Mouse (Mus musculus) liver, embryonic 11.5 days (tissue): ENCODE data around the gene Sarm1. TPM values are rescaled to one million over a fixed set of nuclear protein-coding genes. Genes with fewer than 3 reads are reported as not detected.

ENCODE experiments used
- ATAC-seq: fragments of 200-750 bp; cut with Nextera tagmentation; replicated peaks from 2 replicates; pipeline ENCODE4 v1.8.0; 2017; ENCODE audit warnings: moderate number of reproducible peaks, mild to moderate bottlenecking, moderate TSS enrichment, moderate library complexity; ENCODE audit not compliant: low FRiP score
- DNase-seq: peaks from one replicate; pipeline ENCODE4 v3.0.0-alpha.2; 2017; ENCODE audit warnings: low spot score
- H3K27ac ChIP-seq: fragments of 300-500 bp; sonication (generic); 2 replicates; pipeline ENCODE4 v1.5.1; 2014; ENCODE audit warnings: mild to moderate bottlenecking, low read depth, low read length, control low read depth
- H3K27me3 ChIP-seq: fragments of 300-500 bp; sonication (generic); replicated peaks from 2 replicates; pipeline ENCODE4 v1.6.1; 2014; ENCODE audit warnings: low read length, mixed read lengths; ENCODE audit not compliant: control insufficient read depth, insufficient read depth
- H3K36me3 ChIP-seq: fragments of 300-500 bp; sonication (generic); 2 replicates; pipeline ENCODE4 v1.6.1; 2014; ENCODE audit warnings: mild to moderate bottlenecking, low read length, moderate library complexity, mixed read lengths; ENCODE audit not compliant: control insufficient read depth, insufficient read depth
- H3K4me1 ChIP-seq: fragments of 300-500 bp; sonication (generic); replicated peaks from 2 replicates; pipeline ENCODE4 v1.6.1; 2014; ENCODE audit warnings: low read length, mixed read lengths; ENCODE audit not compliant: control insufficient read depth, insufficient read depth
- H3K4me2 ChIP-seq: fragments of 300-500 bp; sonication (generic); 2 replicates; pipeline ENCODE4 v1.6.1; 2014; ENCODE audit warnings: mild to moderate bottlenecking, control low read depth, moderate library complexity
- H3K4me3 ChIP-seq: fragments of 300-500 bp; sonication (generic); 2 replicates; pipeline ENCODE4 v1.5.1; 2014; ENCODE audit warnings: low read depth, low read length, control low read depth
- H3K9ac ChIP-seq: fragments of 300-500 bp; sonication (generic); 2 replicates; pipeline ENCODE4 v1.6.1; 2014; ENCODE audit warnings: low read depth, low read length, control low read depth
- H3K9me3 ChIP-seq: fragments of 300-500 bp; sonication (generic); 2 replicates; pipeline ENCODE4 v1.6.1; 2016; ENCODE audit warnings: low read length, inconsistent platforms, mixed read lengths; ENCODE audit not compliant: control insufficient read depth
- WGBS: fragments of 180-500 bp; shearing (Covaris S2); extraction: QIAGEN DNeasy Blood & Tissue Kit; methylation state at CpG from one replicate; pipeline ENCODE4 v1.1.7; 2014; 5-methylcytosine and 5-hydroxymethylcytosine counted together
- polyA plus RNA-seq: library from polyadenylated mRNA; unstranded; fragments of >200 nt; fragmentation: Nextera tagmentation; extraction: Ambion mirVana; gene quantifications from 2 replicates; pipeline ENCODE4 v1.2.1, GENCODE M21; 2014

Sarm1 gene
- polyA plus RNA-seq, 1 experiment from 2014 or later, result 0.71 TPM

DNA sequence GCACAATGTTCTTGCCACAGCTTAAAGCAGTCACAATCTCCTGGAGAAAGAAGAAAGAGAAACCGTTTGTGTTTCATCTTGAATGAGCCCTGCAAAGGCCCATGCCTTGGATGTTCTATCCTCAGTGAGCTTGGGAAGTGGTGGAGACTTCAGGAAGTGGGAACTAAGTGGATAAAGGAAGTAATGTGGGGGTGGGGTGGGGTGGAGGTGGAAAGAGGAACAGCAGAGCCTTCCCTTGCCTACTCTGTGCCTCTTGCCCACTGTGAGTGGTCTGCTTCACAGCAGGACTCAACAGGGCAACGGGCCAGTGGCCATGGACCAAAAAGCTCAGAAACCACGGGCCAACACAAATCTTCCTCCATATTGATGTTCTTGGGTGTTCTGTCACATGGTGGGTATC, 22.3 kb downstream of the Sarm1 start:
- Histone ChIP-seq H3K27me3 (no peaks in the 10 kb centered on the region), H3K4me3 (no peak overlapping the region), H3K9ac (no peak overlapping the region), H3K4me2 (no peak overlapping the region), H3K9me3 (no peaks in the 10 kb centered on the region), H3K4me1 (no peaks in the 10 kb centered on the region), H3K27ac (no peak overlapping the region), H3K36me3 (no peaks in the 10 kb centered on the region)
- ATAC-seq (no peak), DNase-seq (no peak)
- WGBS, result 57% methylated on average over 3 of the region's 3 CpGs

DNA sequence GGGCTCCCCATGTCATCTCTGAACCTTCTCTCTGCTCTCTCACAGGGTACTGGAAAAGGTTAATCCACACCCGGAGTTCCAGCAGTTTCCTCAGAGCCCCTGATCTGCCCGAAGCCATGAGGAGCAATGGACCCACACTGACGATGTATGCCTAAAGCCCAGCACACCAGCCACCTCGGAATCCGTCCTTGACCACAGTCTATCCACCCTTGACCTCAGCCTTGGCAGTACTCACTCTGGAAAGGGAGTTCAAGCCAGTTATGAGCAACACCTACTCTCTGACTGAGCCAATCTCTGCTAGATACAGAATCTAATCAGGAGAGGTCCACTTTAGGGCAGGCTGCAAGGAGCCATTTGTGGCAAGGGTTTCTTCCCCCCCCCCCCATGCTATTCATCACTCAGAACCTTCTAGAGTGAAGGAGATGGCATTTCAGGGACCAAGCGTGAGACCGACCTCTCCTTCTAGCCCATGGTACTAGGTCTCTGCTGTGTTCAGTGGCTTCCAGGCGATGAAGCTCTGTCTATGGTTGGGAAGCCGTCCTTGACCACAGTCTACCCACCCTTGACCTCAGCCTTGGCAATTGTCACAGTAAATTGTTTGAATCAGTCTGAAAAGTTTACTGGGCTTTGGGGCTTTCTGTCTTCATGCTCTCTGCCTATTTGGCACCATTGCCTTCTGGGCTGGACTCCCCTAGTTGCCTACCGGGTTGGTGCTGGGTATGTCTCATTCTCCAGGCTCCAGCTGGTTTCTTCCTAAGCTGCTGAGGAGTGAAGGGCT, 26.0 kb downstream of the Sarm1 start:
- H3K36me3 ChIP-seq, result no peaks in the 10 kb centered on the region
- H3K4me3 ChIP-seq, result no peak overlapping the region
- no peak for ATAC-seq

DNA sequence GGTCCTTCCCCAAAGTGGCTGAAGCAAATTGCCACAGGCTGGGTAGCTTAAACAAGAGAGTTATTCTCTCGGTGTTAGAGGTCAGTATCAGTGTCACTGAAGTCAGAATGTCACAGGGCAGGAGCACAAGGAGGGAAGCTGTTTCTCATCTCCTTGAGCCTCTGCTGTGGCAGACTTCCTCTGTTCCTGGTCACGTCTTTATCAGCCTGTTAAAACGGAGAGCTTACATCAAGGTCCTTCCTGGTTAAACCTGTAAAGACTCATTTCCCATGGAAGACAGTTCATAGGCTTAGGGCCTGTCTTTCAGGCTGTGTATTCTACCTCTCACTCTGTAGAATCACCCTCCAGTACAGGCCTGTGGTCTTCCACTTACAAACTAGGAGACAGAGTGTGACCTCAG, 29.6 kb downstream of the Sarm1 start:
- H3K9ac ChIP-seq, result no peak overlapping the region
- no peaks in the 10 kb centered on the region for H3K27me3 ChIP-seq
- H3K27ac ChIP-seq, result no peak overlapping the region
- no peak overlapping the region for H3K4me3 ChIP-seq
- peaks cover 24% of the 10 kb centered on the region for H3K4me1 ChIP-seq
- WGBS, result 30% methylated on average over 3 of the region's 3 CpGs
- no peaks in the 10 kb centered on the region for H3K9me3 ChIP-seq
- ATAC-seq (no peak), DNase-seq (no peak)
- no peak overlapping the region for H3K4me2 ChIP-seq
- no peaks in the 10 kb centered on the region for H3K36me3 ChIP-seq

More for the DNA sequence above, 26.0 kb downstream of the Sarm1 start:
- H3K27ac ChIP-seq, result no peak overlapping the region
- no peaks in the 10 kb centered on the region for H3K9me3 ChIP-seq
- H3K9ac ChIP-seq, result no peak overlapping the region
- no peaks in the 10 kb centered on the region for H3K27me3 ChIP-seq
- H3K4me1 ChIP-seq, result peaks cover under 1% of the 10 kb centered on the region; the same call in 1 of the 2 replicates
- H3K4me2 ChIP-seq, result no peak overlapping the region
- 83% methylated on average over 10 of the region's 10 CpGs for WGBS
- no peak for DNase-seq

DNA sequence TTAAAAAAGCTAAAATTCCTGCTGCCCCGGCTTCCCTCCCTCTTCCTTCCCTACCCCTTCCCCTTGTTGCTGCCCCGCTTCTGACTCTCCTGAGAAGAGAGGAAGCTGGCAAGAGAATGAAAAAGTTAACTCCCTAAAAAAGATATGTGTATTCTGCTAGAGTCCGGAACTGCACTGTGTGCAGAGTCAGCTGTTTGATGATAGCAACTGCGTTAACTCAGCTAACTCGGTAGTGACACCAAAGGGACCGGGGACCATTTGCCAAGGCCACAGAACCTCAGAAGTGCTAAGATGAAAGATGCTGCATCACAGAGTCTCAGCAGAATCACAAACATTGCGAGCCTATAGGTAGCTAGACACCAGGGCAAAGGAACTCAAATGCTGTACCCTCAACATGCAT, 30.0 kb downstream of the Sarm1 start:
- no peak overlapping the region for H3K27ac ChIP-seq
- 67% methylated on average over 7 of the region's 7 CpGs for WGBS
- H3K36me3 ChIP-seq, result no peaks in the 10 kb centered on the region
- no peak overlapping the region for H3K4me3 ChIP-seq
- no peak overlapping the region for H3K9ac ChIP-seq
- H3K9me3 ChIP-seq, result no peaks in the 10 kb centered on the region
- ATAC-seq (no peak), DNase-seq (no peak)
- no peak overlapping the region for H3K4me2 ChIP-seq
- peaks cover 24% of the 10 kb centered on the region for H3K4me1 ChIP-seq
- no peaks in the 10 kb centered on the region for H3K27me3 ChIP-seq

DNA sequence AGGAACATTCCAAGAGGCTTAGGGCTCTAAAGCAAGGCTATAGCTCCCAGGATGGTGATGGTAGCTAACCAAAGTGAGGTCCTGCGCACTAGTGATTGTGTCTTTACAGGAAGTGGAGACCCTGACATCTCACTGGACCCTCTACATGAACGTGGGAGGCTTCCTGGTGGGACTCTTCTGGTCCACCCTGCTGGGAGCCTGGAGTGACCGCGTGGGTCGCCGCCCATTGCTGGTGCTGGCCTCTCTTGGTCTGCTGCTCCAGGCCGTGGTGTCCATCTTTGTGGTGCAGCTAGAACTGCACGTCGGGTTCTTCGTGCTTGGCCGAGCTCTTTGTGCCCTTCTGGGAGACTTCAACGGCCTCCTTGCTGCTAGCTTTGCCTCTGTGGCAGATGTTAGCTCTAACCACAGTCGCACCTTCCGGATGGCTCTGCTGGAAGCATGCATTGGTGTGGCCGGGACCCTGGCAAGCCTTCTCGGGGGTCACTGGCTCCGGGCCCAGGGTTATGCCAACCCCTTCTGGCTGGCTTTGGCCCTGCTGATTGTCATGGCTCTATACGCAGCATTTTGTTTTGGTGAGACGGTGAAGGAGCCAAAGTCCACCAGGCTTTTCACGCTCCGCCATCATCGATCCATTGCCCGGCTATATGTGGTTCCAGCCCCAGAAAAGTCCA, 31.2 kb downstream of the Sarm1 start:
- whole genome bisulfite sequencing, result 75% methylated on average over 23 of the region's 23 CpGs
- ATAC-seq, result 0 out of 2 replicates have a peak, but pooled peaks have one; percentile 10

DNA sequence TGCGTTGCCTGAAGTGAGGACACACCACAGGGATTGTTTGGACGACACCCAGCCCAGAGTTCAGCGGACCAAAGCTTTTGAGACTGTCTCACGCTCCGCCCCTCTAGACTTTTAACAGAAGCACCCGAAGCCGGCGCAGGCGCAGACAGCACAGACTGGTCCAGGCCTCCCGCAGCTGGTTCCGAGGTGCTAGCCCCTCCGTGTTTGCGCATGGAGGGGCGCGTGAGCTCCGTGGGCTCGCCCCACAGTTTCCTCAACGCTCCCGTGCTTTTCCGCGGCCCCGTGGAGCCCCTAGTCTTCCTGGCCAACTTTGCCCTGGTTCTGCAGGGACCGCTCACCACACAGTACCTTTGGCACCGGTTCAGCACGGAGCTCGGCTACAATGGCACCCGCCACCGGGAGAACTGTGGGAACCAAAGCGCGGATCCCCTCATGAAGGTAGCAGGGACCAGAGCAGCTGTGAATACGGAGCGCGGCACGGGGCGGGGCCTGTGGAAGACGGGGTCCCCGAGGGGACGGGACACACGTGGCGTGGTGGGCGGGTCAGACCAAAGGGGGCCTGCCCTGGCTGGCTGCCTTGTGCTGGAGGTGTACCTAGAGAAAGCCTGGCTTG, 31.9 kb downstream of the Sarm1 start, which contains the start of gene Slc46a1:
Gene Slc46a1 (plus strand): TSS at position 130 of the 613 bp plus-strand sequence.
- Histone ChIP-seq H3K4me1 (peaks cover 24% of the 10 kb centered on the region), H3K9me3 (no peaks in the 10 kb centered on the region), H3K4me2 (peak within 1 kb of the TSS; percentile 100), H3K27me3 (no peaks in the 10 kb centered on the region), H3K27ac (peak within 1 kb of the TSS; percentile 69), H3K9ac (peak within 1 kb of the TSS; percentile 83), H3K36me3 (no peaks in the 10 kb centered on the region), H3K4me3 (peak within 1 kb of the TSS; percentile 76)
- WGBS, result under 1% methylated on average over 41 of the region's 41 CpGs
- DNase-seq (peak; percentile 82), ATAC-seq (peak; percentile 84)

More for the DNA sequence above, 31.2 kb downstream of the Sarm1 start:
- Histone ChIP-seq H3K4me1 (peaks cover 24% of the 10 kb centered on the region), H3K4me2 (peak overlapping the region; percentile 100), H3K9me3 (no peaks in the 10 kb centered on the region), H3K36me3 (no peaks in the 10 kb centered on the region), H3K9ac (peak overlapping the region; percentile 83), H3K27me3 (no peaks in the 10 kb centered on the region), H3K27ac (peak overlapping the region; percentile 69; the same call in 1 of the 2 replicates), H3K4me3 (peak overlapping the region; percentile 76)
- no peak for DNase-seq

DNA sequence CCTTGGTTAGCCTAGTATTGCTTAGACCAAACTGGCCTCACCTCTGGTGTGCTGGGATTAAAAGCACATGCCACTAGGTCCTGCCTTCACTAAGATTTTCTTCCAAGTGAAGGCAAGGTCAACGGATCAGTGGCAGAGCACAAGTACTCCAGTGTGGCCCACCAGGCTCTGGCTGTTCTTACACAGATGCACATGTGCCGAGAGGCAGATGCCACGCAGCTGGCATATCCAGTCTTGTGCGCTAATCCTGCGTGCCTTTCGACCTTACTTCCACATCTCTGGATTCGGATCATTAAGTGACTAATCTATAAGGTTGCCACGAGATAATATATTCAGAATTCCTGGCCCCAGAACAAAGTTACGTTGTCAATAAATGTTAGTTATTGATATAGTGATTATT, 32.4 kb downstream of the Sarm1 start:
- ATAC-seq, result no peak
- Histone ChIP-seq H3K4me1 (peaks cover 24% of the 10 kb centered on the region), H3K9ac (no peak overlapping the region; the same call in 1 of the 2 replicates), H3K9me3 (no peaks in the 10 kb centered on the region), H3K36me3 (no peaks in the 10 kb centered on the region), H3K4me2 (peak overlapping the region; percentile 100), H3K27ac (no peak overlapping the region), H3K4me3 (peak overlapping the region; percentile 76), H3K27me3 (no peaks in the 10 kb centered on the region)
- no peak for DNase-seq
- WGBS, result 53% methylated on average over 9 of the region's 9 CpGs

DNA sequence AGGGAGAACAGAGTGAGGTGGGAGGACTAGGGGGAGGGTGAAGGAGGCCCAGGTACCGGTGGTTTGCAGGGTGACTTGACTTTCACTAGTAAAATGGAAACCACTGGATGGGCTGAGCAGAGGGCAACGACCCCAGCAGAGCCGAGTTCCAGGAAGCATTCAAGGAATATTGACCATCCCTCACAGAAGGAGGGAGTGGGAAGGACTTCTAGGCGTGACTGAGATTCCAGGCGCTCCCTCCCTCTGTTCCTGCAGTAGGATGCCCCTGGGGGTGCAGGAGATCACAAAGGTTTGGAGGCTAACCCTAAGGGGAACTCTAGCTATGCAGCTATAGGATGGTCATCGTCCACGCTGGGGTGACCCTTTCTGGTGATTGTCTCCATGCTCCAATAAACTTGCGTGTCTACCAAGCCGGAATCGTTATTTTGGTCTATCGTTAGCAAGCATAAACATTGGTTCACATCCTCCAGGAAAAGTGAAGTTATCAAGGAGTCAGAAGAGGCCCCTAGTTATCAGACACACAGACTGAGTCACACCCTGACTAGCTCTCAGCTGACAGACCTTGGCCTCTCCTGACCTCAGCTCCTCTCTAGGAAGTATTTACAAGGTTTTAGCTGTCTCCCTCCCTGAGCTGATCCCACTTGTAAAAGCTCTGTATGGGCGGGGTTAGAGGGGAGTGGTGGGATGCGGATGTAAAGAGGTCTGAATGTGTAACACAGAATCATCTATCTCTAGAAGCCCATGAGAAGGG, 34.1 kb downstream of the Sarm1 start:
- H3K9me3 ChIP-seq, result no peaks in the 10 kb centered on the region
- H3K27ac ChIP-seq, result no peak overlapping the region
- no peak for DNase-seq
- ATAC-seq, result 0 out of 2 replicates have a peak, but pooled peaks have one; percentile 51
- H3K4me3 ChIP-seq, result no peak overlapping the region
- H3K4me1 ChIP-seq, result peaks cover 24% of the 10 kb centered on the region
- 53% methylated on average over 13 of the region's 13 CpGs for WGBS
- peak overlapping the region; percentile 28 for H3K4me2 ChIP-seq
- H3K36me3 ChIP-seq, result no peaks in the 10 kb centered on the region
- no peaks in the 10 kb centered on the region for H3K27me3 ChIP-seq
- H3K9ac ChIP-seq, result no peak overlapping the region
